Mouse (Mus musculus) midbrain, embryonic 11.5 days (tissue): Measurements from ENCODE around the gene Shtn1. TPM values are rescaled to one million over a fixed set of nuclear protein-coding genes. Genes with fewer than 3 reads are reported as not detected.

Source experiments
- ATAC-seq: fragments of 200-750 bp; cut with Nextera tagmentation; 2 replicates; pipeline ENCODE4 v1.8.0; 2017; ENCODE audit warnings: moderate TSS enrichment, moderate library complexity; ENCODE audit not compliant: low FRiP score
- DNase-seq: peaks from one replicate; pipeline ENCODE4 v3.0.0; 2015; ENCODE audit warnings: low spot score; ENCODE audit errors: missing footprints
- H3K27ac ChIP-seq: fragments of 300-500 bp; sonication (generic); 2 replicates; pipeline ENCODE4 v1.5.1; 2014; ENCODE audit warnings: low read depth, low read length
- H3K27me3 ChIP-seq: fragments of 300-500 bp; sonication (generic); 2 replicates; pipeline ENCODE4 v1.6.1; 2014; ENCODE audit warnings: mild to moderate bottlenecking, low read length, moderate library complexity, mixed read lengths; ENCODE audit not compliant: control insufficient read depth, insufficient read depth
- H3K36me3 ChIP-seq: fragments of 300-500 bp; sonication (generic); 2 replicates; pipeline ENCODE4 v1.6.1; 2014; ENCODE audit warnings: mild to moderate bottlenecking, low read length, moderate library complexity, mixed read lengths; ENCODE audit not compliant: control insufficient read depth, insufficient read depth
- H3K4me1 ChIP-seq: fragments of 300-500 bp; sonication (generic); 2 replicates; pipeline ENCODE4 v1.6.1; 2014; ENCODE audit warnings: low read length; ENCODE audit not compliant: control insufficient read depth, insufficient read depth
- H3K4me2 ChIP-seq: fragments of 300-500 bp; sonication (generic); 2 replicates; pipeline ENCODE4 v1.6.1; 2014; ENCODE audit warnings: mild to moderate bottlenecking, moderate library complexity
- H3K4me3 ChIP-seq: fragments of 300-500 bp; sonication (generic); 2 replicates; pipeline ENCODE4 v1.5.1; 2014; ENCODE audit warnings: low read depth, low read length
- H3K9ac ChIP-seq: fragments of 300-500 bp; sonication (generic); 2 replicates; pipeline ENCODE4 v1.6.1; 2014; ENCODE audit warnings: low read length
- H3K9me3 ChIP-seq: fragments of 300-500 bp; sonication (generic); 2 replicates; pipeline ENCODE4 v1.6.1; 2016; ENCODE audit warnings: low read length; ENCODE audit not compliant: control insufficient read depth
- WGBS: fragments of 180-500 bp; shearing (Covaris S2); extraction: QIAGEN DNeasy Blood & Tissue Kit; methylation state at CpG from one replicate; pipeline ENCODE4 v1.1.7; 2014; 5-methylcytosine and 5-hydroxymethylcytosine counted together
- polyA plus RNA-seq: library from polyadenylated mRNA; unstranded; fragments of >200 nt; fragmentation: Nextera tagmentation; extraction: Ambion mirVana; gene quantifications from 2 replicates; pipeline ENCODE4 v1.2.1, GENCODE M21; 2014

Gene Shtn1
- 1.4 and 2.7 TPM in 2 replicates for polyA plus RNA-seq

- Histone ChIP-seq H3K9ac (peak within 1 kb of the TSS; percentile 51), H3K27ac (no peak within 1 kb of the TSS), H3K9me3 (no peaks in the 10 kb centered on the region), H3K4me3 (peak within 1 kb of the TSS; percentile 67), H3K27me3 (peaks cover 27% of the 10 kb centered on the region), H3K36me3 (no peaks in the 10 kb centered on the region), H3K4me1 (peaks cover 4% of the 10 kb centered on the region; the same call in 1 of the 2 replicates), H3K4me2 (peak within 1 kb of the TSS; percentile 99)
- ATAC-seq (peak; percentile 55), DNase-seq (peak; percentile 91)
- WGBS: under 1% methylated on average over 39 of the region's 46 CpGs
Measured at GRCm38 (mm10) chr19:59075472-59076101, at the start of gene Shtn1. TSS of gene Shtn1 (minus strand) at chr19:59076100.

- Histone ChIP-seq H3K4me2 (no peak overlapping the region), H3K9ac (no peak overlapping the region), H3K27me3 (no peaks in the 10 kb centered on the region)
Measured at GRCm38 (mm10) chr19:59114152-59114551, 38.3 kb upstream of the Shtn1 start.

GRCm38 (mm10) chr19:59109937-59110336 is 34.0 kb upstream of the Shtn1 start:
- Histone ChIP-seq H3K9ac (no peak overlapping the region), H3K4me3 (no peak overlapping the region), H3K9me3 (no peaks in the 10 kb centered on the region), H3K4me2 (no peak overlapping the region), H3K4me1 (peaks cover 3% of the 10 kb centered on the region; the same call in 1 of the 2 replicates), H3K36me3 (no peaks in the 10 kb centered on the region), H3K27ac (no peak overlapping the region), H3K27me3 (no peaks in the 10 kb centered on the region)
- no peak for ATAC-seq
- 43% methylated on average over 1 of the region's 1 CpGs for WGBS
- DNase-seq: no peak

More at GRCm38 (mm10) chr19:59114152-59114551, 38.3 kb upstream of the Shtn1 start:
- Histone ChIP-seq H3K4me1 (peaks cover 3% of the 10 kb centered on the region; the same call in 1 of the 2 replicates), H3K9me3 (no peaks in the 10 kb centered on the region), H3K27ac (no peak overlapping the region), H3K36me3 (no peaks in the 10 kb centered on the region), H3K4me3 (no peak overlapping the region)
- ATAC-seq (no peak), DNase-seq (no peak)
- 78% methylated on average over 4 of the region's 4 CpGs for WGBS

- ATAC-seq: no peak
- Histone ChIP-seq H3K9ac (no peak overlapping the region), H3K27me3 (no peaks in the 10 kb centered on the region), H3K9me3 (no peaks in the 10 kb centered on the region), H3K36me3 (no peaks in the 10 kb centered on the region), H3K4me2 (no peak overlapping the region), H3K4me1 (no peaks in the 10 kb centered on the region), H3K27ac (no peak overlapping the region), H3K4me3 (no peak overlapping the region)
- no peak for DNase-seq
- WGBS: 64% methylated on average over 1 of the region's 1 CpGs
Measured at GRCm38 (mm10) chr19:59098315-59098714, 22.4 kb upstream of the Shtn1 start.

- ATAC-seq (no peak), DNase-seq (no peak)
- Histone ChIP-seq H3K4me2 (no peak overlapping the region), H3K9me3 (no peaks in the 10 kb centered on the region), H3K4me3 (no peak overlapping the region), H3K27me3 (no peaks in the 10 kb centered on the region), H3K36me3 (no peaks in the 10 kb centered on the region), H3K4me1 (no peaks in the 10 kb centered on the region), H3K9ac (no peak overlapping the region), H3K27ac (no peak overlapping the region)
- WGBS: 88% methylated on average over 7 of the region's 7 CpGs
Measured at GRCm38 (mm10) chr19:59092295-59092694, 16.4 kb upstream of the Shtn1 start.

GRCm38 (mm10) chr19:59090337-59090736 is 14.4 kb upstream of the Shtn1 start:
- Histone ChIP-seq H3K9ac (no peak overlapping the region), H3K9me3 (no peaks in the 10 kb centered on the region), H3K4me2 (no peak overlapping the region), H3K27ac (no peak overlapping the region), H3K36me3 (no peaks in the 10 kb centered on the region), H3K4me1 (no peaks in the 10 kb centered on the region), H3K27me3 (no peaks in the 10 kb centered on the region), H3K4me3 (no peak overlapping the region)
- WGBS: 80% methylated on average over 1 of the region's 1 CpGs
- ATAC-seq (no peak), DNase-seq (no peak)

GRCm38 (mm10) chr19:59084296-59084695 is 8.4 kb upstream of the Shtn1 start:
- H3K27ac ChIP-seq: no peak overlapping the region
- no peak for DNase-seq
- no peak for ATAC-seq
- no peak overlapping the region for H3K4me2 ChIP-seq
- no peak overlapping the region for H3K4me3 ChIP-seq
- no peaks in the 10 kb centered on the region for H3K9me3 ChIP-seq
- no peak overlapping the region for H3K9ac ChIP-seq
- no peaks in the 10 kb centered on the region for H3K4me1 ChIP-seq
- WGBS: 46% methylated on average over 4 of the region's 4 CpGs
- H3K27me3 ChIP-seq: no peaks in the 10 kb centered on the region
- H3K36me3 ChIP-seq: no peaks in the 10 kb centered on the region

- 20% methylated on average over 5 of the region's 5 CpGs for WGBS
- H3K9ac ChIP-seq: no peak overlapping the region
- peaks cover 4% of the 10 kb centered on the region; the same call in 1 of the 2 replicates for H3K4me1 ChIP-seq
- no peak for DNase-seq
- H3K36me3 ChIP-seq: no peaks in the 10 kb centered on the region
- H3K27ac ChIP-seq: no peak overlapping the region
- H3K9me3 ChIP-seq: no peaks in the 10 kb centered on the region
- H3K27me3 ChIP-seq: peaks cover 27% of the 10 kb centered on the region
- no peak for ATAC-seq
- no peak overlapping the region for H3K4me2 ChIP-seq
- H3K4me3 ChIP-seq: peak overlapping the region; percentile 67; the same call in 1 of the 2 replicates
Measured at GRCm38 (mm10) chr19:59076131-59076530, 231 bp upstream of the Shtn1 start.

- Histone ChIP-seq H3K9ac (peak overlapping the region; percentile 51), H3K27me3 (peaks cover 27% of the 10 kb centered on the region), H3K27ac (no peak overlapping the region), H3K36me3 (no peaks in the 10 kb centered on the region), H3K4me2 (peak overlapping the region; percentile 99), H3K9me3 (no peaks in the 10 kb centered on the region), H3K4me3 (peak overlapping the region; percentile 67), H3K4me1 (peaks cover 4% of the 10 kb centered on the region; the same call in 1 of the 2 replicates)
- DNase-seq (peak; percentile 91), ATAC-seq (peak; percentile 44; the same call in 1 of the 2 replicates)
- WGBS: 3% methylated on average over 46 of the region's 46 CpGs
Measured at GRCm38 (mm10) chr19:59074841-59075471, 944 bp downstream of the Shtn1 start.
